Mouse (Mus musculus) gonadal fat pad, adult 2 months (tissue): ENCODE measurements around the gene Olfr1226. TPM values are rescaled to one million over a fixed set of nuclear protein-coding genes. Genes with fewer than 3 reads are reported as not detected.
"Not testable (repeated sequence)": the region's sequence is repeated elsewhere in the genome, so short reads cannot be mapped to it uniquely, and the experiment has no call there.

Experiments used
- DNase-seq: peaks from one replicate; pipeline ENCODE4 v3.0.0-alpha.2; 2012; ENCODE audit warnings: low read depth
- polyA plus RNA-seq: library from polyadenylated mRNA; depleted of rRNA; stranded (reverse); fragments of >200 nt; gene quantifications from 2 replicates; pipeline ENCODE4 v1.2.3, GENCODE M21; 2012; rRNA removed

The Olfr1226 gene
- polyA plus RNA-seq: not detected in 2 replicates

DNA sequence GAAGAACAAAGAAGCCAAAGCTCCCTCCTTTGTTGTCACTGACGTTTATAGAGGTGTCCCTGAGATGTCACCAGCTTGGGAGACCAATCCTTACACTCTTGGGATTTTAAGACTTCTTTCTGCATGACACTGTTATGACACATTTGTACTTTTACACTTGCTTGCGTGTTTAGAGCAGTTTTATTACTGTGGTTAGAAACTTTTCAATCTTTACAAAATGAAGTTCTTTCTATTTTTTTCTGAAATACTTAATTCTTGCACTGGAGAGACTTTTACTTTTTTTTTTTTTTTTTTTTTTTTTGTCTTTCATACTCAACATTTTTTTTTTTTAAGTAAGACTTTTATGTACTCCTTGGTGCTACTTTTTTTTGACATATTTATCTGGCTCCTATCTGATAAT lies at the start of gene Olfr1226:
Gene Olfr1226 (minus strand): TSS at position 101 of the 400 bp plus-strand sequence.
- DNase-seq: no peak

DNA sequence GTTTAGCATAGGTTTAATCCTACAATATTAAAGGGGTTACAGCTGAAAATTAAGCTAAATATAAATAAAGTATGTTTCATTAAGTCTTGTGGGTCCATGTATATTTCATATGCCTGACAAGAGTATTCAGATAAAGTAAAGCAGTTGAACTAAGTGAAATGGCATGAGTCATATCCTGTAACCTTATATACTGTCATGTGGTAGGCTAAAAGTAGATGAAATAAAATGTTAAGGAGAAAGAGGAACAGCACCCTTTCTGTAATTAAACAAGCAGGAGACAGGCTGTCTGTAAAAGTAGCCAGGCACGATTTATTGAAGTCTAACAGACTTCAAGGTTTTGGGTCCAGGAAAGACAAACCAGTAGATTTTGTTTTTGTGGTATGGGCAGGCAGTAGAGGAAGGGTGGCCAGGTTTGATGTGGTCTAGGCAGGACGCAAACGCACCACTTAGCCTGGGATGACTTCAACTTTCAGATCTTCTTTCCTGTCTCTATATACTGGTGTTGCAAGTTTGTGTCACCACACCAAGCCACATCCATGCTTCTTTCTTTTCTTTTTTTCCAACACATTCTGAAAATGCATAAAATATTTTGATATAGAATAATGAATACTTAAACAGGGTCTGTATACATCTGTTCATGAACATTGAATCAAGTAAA lies 3.4 kb downstream of the Olfr1226 start:
- no peak for DNase-seq

DNA sequence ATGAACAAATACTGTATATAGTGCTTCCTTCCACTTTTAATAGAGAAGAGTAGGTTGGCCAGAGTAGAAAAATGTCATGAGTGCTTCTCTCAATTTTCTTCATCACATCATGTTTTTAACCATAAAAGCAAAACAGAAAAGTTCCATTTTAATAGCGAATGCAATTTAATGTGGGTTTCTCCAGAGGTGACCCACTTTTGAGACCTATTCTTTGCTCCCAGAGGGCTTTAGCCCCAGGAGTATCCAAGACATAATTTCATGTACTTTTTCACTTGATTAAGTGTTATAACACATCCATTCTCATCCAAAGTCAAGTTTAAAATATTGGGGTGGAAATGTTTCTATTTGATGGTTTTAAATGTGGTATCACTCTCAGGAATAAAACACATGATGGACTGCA lies 25.3 kb downstream of the Olfr1226 start, which contains the start of gene Olfr1225:
Gene Olfr1225 (minus strand): TSS at position 101 of the 400 bp plus-strand sequence.
- DNase-seq: no peak

DNA sequence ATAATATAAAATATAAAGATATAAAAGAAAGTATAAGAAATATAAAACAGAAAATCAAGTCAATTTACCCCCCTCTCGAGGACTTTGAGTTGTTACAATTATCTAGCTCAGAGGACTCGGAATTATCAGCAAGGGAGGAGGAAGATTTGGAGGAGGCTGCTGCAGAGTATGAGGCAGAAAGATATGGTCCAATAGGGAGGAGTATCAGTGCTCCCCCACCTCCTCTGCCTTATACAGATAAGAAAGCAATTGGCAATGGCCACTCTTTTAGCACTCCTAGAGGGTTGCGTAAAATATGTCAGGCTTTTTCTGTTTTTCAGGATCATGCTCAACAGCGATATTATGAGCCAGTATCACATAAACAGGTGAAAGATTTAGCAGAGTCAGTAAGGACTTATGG lies 35.1 kb downstream of the Olfr1226 start:
- DNase-seq: not testable (repeated sequence)

DNA sequence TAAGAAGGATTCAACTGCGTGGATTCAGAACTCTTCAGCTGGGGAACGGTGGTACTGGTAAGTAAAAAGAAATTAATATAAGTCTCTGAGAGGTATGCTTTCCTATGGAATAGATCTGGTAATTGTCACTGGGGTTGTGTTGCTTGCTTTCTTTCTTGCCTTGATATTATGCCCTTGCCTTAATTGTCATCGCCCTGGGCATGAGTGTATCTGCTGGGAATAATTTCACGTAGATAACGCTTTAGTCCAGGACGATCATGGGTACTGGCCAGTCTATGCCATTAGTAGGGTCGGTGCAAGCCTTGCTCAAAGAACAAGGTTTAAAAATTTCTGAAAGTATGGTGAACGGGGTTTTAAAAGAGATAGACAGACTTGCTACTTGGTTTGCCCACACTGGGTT lies 35.9 kb downstream of the Olfr1226 start, which contains the start of gene Olfr1224-ps1:
Gene Olfr1224-ps1 (minus strand): TSS at position 101 of the 400 bp plus-strand sequence.
- DNase-seq: not testable (repeated sequence)

DNA sequence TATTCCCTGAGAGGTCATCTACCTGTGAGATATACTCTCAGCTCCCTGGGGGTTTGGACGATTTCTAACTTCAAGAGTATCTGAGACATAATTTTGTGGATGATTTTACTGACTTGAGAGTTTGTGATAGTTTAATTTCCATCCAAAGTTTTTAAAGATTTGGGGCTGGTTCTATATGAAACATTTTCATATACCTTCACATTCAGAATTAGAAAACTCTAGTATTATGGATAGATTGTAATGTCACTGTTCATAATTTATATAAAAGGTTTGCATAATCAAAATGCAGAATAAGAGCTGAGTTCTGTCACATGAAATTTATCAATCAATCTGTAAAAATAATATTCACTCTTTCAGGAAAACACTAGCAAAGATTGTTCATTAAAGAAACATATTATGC lies 48.4 kb downstream of the Olfr1226 start, which contains the start of gene Olfr1223:
Gene Olfr1223 (minus strand): TSS at position 101 of the 400 bp plus-strand sequence.
- no peak for DNase-seq

Other genes starting within 250 kb of the Olfr1226 start
- gene Olfr1212, start 246.1 kb downstream of the Olfr1226 start, polyA plus RNA-seq: not detected in 2 replicates
- gene Gm13762, start 219.8 kb downstream of the Olfr1226 start, polyA plus RNA-seq: not detected in 2 replicates
- gene Olfr1214, start 207.4 kb downstream of the Olfr1226 start, polyA plus RNA-seq: not detected in 2 replicates
- not detected in 2 replicates for gene Olfr1215, start 193.1 kb downstream of the Olfr1226 start, polyA plus RNA-seq
- gene Olfr1216, start 181.7 kb downstream of the Olfr1226 start, polyA plus RNA-seq: not detected in 2 replicates
- gene Olfr1217, start 168.0 kb downstream of the Olfr1226 start, polyA plus RNA-seq: not detected in 2 replicates
- not detected in 2 replicates for gene Olfr1218, start 138.9 kb downstream of the Olfr1226 start, polyA plus RNA-seq
- not detected in 2 replicates for gene Olfr1219, start 116.5 kb downstream of the Olfr1226 start, polyA plus RNA-seq
- gene Olfr1220, start 93.2 kb downstream of the Olfr1226 start, polyA plus RNA-seq: not detected in 2 replicates
- not detected in 2 replicates for gene Olfr1221, start 82.8 kb downstream of the Olfr1226 start, polyA plus RNA-seq
- not detected in 2 replicates for gene Olfr1222, start 67.0 kb downstream of the Olfr1226 start, polyA plus RNA-seq
- gene Olfr1223, start 48.5 kb downstream of the Olfr1226 start, polyA plus RNA-seq: not detected in 2 replicates
- gene Olfr1224-ps1, start 36.0 kb downstream of the Olfr1226 start, polyA plus RNA-seq: not detected in 2 replicates
- gene Olfr1225, start 25.4 kb downstream of the Olfr1226 start, polyA plus RNA-seq: not detected in 2 replicates
- not detected in 2 replicates for gene Olfr1228, start 54.0 kb upstream of the Olfr1226 start, polyA plus RNA-seq
- not detected in 2 replicates for gene Olfr1229, start 88.0 kb upstream of the Olfr1226 start, polyA plus RNA-seq
- gene Olfr1230, start 97.2 kb upstream of the Olfr1226 start, polyA plus RNA-seq: not detected in 2 replicates
- not detected in 2 replicates for gene Olfr1231, start 107.0 kb upstream of the Olfr1226 start, polyA plus RNA-seq
- gene Olfr1232, start 129.6 kb upstream of the Olfr1226 start, polyA plus RNA-seq: not detected in 2 replicates
- not detected in 2 replicates for gene Olfr1233, start 142.3 kb upstream of the Olfr1226 start, polyA plus RNA-seq
- gene Olfr1234, start 164.8 kb upstream of the Olfr1226 start, polyA plus RNA-seq: not detected in 2 replicates
- not detected in 2 replicates for gene Olfr1238, start 209.6 kb upstream of the Olfr1226 start, polyA plus RNA-seq
- gene Olfr1239, start 220.4 kb upstream of the Olfr1226 start, polyA plus RNA-seq: not detected in 2 replicates
- gene Olfr1240, start 243.0 kb upstream of the Olfr1226 start, polyA plus RNA-seq: not detected in 2 replicates